ENCODE assay signal across 22 mouse cellular contexts in the genomic region with DNA sequence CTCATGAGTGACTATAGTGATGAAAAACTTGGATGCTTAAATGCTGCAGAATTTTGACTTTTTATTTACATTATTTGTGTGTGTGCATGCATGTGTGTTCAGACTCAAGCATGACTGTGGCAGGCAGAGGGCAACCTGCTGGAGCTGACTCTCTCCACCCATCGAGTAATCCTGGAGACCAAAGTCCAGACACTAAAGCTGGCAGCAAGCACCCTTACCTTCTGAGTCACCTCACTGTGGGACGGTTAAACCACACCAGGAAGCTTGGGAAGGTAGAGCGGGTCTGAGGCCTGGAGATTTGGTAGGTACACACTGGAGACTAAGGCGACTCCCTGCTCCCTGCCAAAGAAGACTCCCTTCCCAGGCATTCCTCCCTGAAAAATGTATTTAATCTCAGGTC. TPM values are rescaled to one million over a fixed set of nuclear protein-coding genes. Genes with fewer than 3 reads are reported as not detected.
A peak's percentile ranks its signal among the peaks of the same experiment; 100 is the strongest.
DNase-seq lines count a peak whose midpoint lies in the region; ATAC-seq and TF ChIP-seq lines count a peak whose summit lies in the region.
"Had no signal": no experiment of that assay in that cellular context is flagged by ENCODE, and none has a peak within 500 bp of the region (broad histone marks: within the 10 kb centered on the region; RNA-seq: fewer than 3 reads in every experiment).

No protein-coding gene starts in this region.

- no peak overlapping the region for H3K9ac ChIP-seq in intestine, postnatal 0 days (ENCODE audit: low read depth, low read length)
- H3K9ac ChIP-seq: hindbrain, embryonic 12.5 days; limb, embryonic 12.5 days; neural tube, embryonic 12.5 days had no signal

- peak overlapping the region; percentile 70 for H3K27ac ChIP-seq in intestine, postnatal 0 days (ENCODE audit: low read depth, low read length)
- H3K27ac ChIP-seq: forebrain, embryonic 10.5 days; heart, adult 2 months; hindbrain, embryonic 12.5 days; kidney, postnatal 0 days; left cerebral cortex, adult 2 months; limb, embryonic 12.5 days; neural tube, embryonic 12.5 days had no signal

- H3K9me3 ChIP-seq in E14TG2a.4 (ENCODE audit: low read length), result no peaks in the 10 kb centered on the region
- no peaks in the 10 kb centered on the region for H3K9me3 ChIP-seq in intestine, postnatal 0 days (ENCODE audit: control insufficient read depth)
- H3K9me3 ChIP-seq: hindbrain, embryonic 12.5 days had no signal

- no peaks in the 10 kb centered on the region for H3K36me3 ChIP-seq in E14TG2a.4 (ENCODE audit: insufficient read depth, low read length)
- no peaks in the 10 kb centered on the region for H3K36me3 ChIP-seq in intestine, postnatal 0 days (ENCODE audit: control insufficient read depth, insufficient read depth)

- H3K4me1 ChIP-seq in E14TG2a.4 (replicated peaks; ENCODE audit: low read depth, low read length), result peaks cover 45% of the 10 kb centered on the region
- 0 out of 2 replicates have a peak, but pooled peaks cover 8% of the 10 kb centered on the region for H3K4me1 ChIP-seq in intestine, postnatal 0 days (replicated peaks; ENCODE audit: control insufficient read depth, insufficient read depth, low read length)
- H3K4me1 ChIP-seq: forebrain, embryonic 10.5 days; hindbrain, embryonic 12.5 days; limb, embryonic 12.5 days; neural tube, embryonic 12.5 days had no signal

- 41% methylated on average over 4 of the region's 4 CpGs for WGBS in intestine, postnatal 0 days

- H3K4me2 ChIP-seq in intestine, postnatal 0 days (replicated peaks; ENCODE audit: low read depth), result 0 out of 2 replicates have a peak overlapping the region, but pooled peaks have one; percentile 13
- H3K4me2 ChIP-seq: hindbrain, embryonic 12.5 days; limb, embryonic 12.5 days; neural tube, embryonic 12.5 days had no signal

- peak; percentile 100 for ATAC-seq in intestine, postnatal 0 days

- 0 out of 2 replicates have a peak overlapping the region, but pooled peaks have one; percentile 63 for H3K4me3 ChIP-seq in E14TG2a.4 (replicated peaks; ENCODE audit: low read length)
- no peak overlapping the region for H3K4me3 ChIP-seq in intestine, postnatal 0 days (ENCODE audit: low read depth, low read length)
- H3K4me3 ChIP-seq: forebrain, embryonic 10.5 days; heart, adult 2 months; hindbrain, embryonic 12.5 days; left cerebral cortex, adult 2 months; limb, embryonic 12.5 days; megakaryocyte, embryonic 14.5 days; neural tube, embryonic 12.5 days had no signal

- H3K27me3 ChIP-seq in E14TG2a.4 (ENCODE audit: insufficient read depth, low read length), result no peaks in the 10 kb centered on the region
- H3K27me3 ChIP-seq in intestine, postnatal 0 days (replicated peaks; ENCODE audit: control insufficient read depth, insufficient read depth, low read length), result no peaks in the 10 kb centered on the region
- H3K27me3 ChIP-seq: CH12.LX; hindbrain, embryonic 12.5 days; limb, embryonic 12.5 days; neural tube, embryonic 12.5 days had no signal

- DNase-seq in heart, adult 11 months, result peak; percentile 62
- no peak for DNase-seq in heart, postnatal 36 days
- DNase-seq in kidney, postnatal 36 days, result peak; percentile 66 to 67
- no peak for DNase-seq in neural tube, embryonic 10.5 days (ENCODE audit: extremely low spot score, low spot score)
- DNase-seq in urinary bladder, postnatal 10 days (ENCODE audit: low spot score), result no peak
- DNase-seq in spleen, postnatal 14 days (ENCODE audit: low spot score in 2 of 2), result no peak
- DNase-seq: adrenal gland, postnatal 36 days; cerebellum, adult 9-10 months; gastrocnemius, postnatal 10 days; heart, adult 2 months; lung, postnatal 14 days; right cerebral cortex, postnatal 14 days had no signal

- intact Hi-C loops in heart, postnatal 36 days (cut with DNase I), result no loop called here

- TF ChIP-seq CTCF in E14TG2a.4 (conservative IDR thresholded peaks at IDR 0.05; ENCODE audit: low read length), result no peak
- TF ChIP-seq CTCF in intestine, postnatal 0 days (IDR thresholded peaks at IDR 0.05; ENCODE audit: low read depth), result peak; percentile 58

RNA-seq across cellular contexts. Expression of gene Rap1gds1, which starts 38.0 kb away (rescaled TPM):
- total RNA-seq in heart, postnatal 36 days (2021), result 10 to 100 TPM; 27.1 to 30.3 TPM
- polyA plus RNA-seq in intestine, postnatal 0 days (2015; fragmentation: Nextera tagmentation; extraction: Ambion mirVana), result 17.9 and 19.2 TPM in 2 replicates

Comparison
In these comparisons a context has a peak if more than half of its experiments do, and no peak if none do; other contexts are left out.
1. DNase-seq: peak in heart, adult 11 months (single experiment) and kidney, postnatal 36 days (2 of 2); none in heart, postnatal 36 days (0 of 2), neural tube, embryonic 10.5 days (single experiment), urinary bladder, postnatal 10 days (single experiment) and spleen, postnatal 14 days (0 of 2).